38 mouse cellular contexts compared by ENCODE assay signal in the genomic region with DNA sequence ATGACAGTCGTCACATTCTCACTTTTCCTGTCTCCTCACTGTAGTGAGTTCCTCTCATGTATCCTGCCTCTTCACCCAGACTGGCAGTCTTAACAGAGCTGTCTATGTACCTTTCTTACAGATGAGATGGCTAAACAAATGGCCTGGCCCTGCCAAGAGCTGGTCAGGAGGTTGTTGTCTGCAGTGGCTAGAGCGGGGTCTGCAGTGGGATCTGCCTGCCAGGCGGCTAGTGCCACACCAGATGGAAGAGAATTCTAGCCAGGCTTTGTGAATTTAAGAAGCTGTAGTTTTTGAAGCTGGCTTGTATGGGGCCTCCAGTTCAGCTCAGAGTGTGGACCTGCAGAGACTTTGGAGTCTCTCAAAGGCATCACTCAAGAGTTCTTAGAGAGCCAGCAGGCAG. TPM values are rescaled to one million over a fixed set of nuclear protein-coding genes. Genes with fewer than 3 reads are reported as not detected.
"Had no signal": no experiment of that assay in that cellular context is flagged by ENCODE, and none has a peak within 500 bp of the region (broad histone marks: within the 10 kb centered on the region; RNA-seq: fewer than 3 reads in every experiment).

No protein-coding gene starts in this region.

- H3K4me3 ChIP-seq: heart, embryonic 10.5 days; heart, embryonic 12.5 days; hindbrain, embryonic 15.5 days; intestine, embryonic 15.5 days; layer of hippocampus, adult 2 months; left cerebral cortex, adult 2 months; limb, embryonic 10.5 days; limb, embryonic 12.5 days; liver, embryonic 13.5 days; liver, embryonic 15.5 days had no signal

- H3K27me3 ChIP-seq: heart, embryonic 12.5 days; hindbrain, embryonic 15.5 days; intestine, embryonic 15.5 days; limb, embryonic 12.5 days; liver, embryonic 13.5 days; liver, embryonic 15.5 days had no signal

- H3K27ac ChIP-seq: heart, embryonic 10.5 days; hindbrain, embryonic 15.5 days; intestine, embryonic 15.5 days; layer of hippocampus, adult 2 months; left cerebral cortex, adult 2 months; limb, embryonic 10.5 days; limb, embryonic 12.5 days; liver, embryonic 13.5 days; liver, embryonic 15.5 days had no signal

- ATAC-seq: inflammation-experienced regulatory T-cells, adult 6 months; intestine, embryonic 15.5 days; intestine, postnatal 0 days; liver, postnatal 0 days had no signal

- H3K9ac ChIP-seq: hindbrain, embryonic 15.5 days; intestine, embryonic 15.5 days; limb, embryonic 12.5 days; liver, embryonic 13.5 days; liver, embryonic 15.5 days; liver, postnatal 0 days had no signal

- H3K4me2 ChIP-seq: heart, embryonic 12.5 days; hindbrain, embryonic 15.5 days; intestine, embryonic 15.5 days; limb, embryonic 12.5 days; liver, embryonic 11.5 days; liver, embryonic 13.5 days; liver, embryonic 15.5 days had no signal

- H3K9me3 ChIP-seq: heart, embryonic 10.5 days; heart, embryonic 12.5 days; hindbrain, embryonic 15.5 days; intestine, embryonic 15.5 days; limb, embryonic 10.5 days; limb, embryonic 12.5 days; liver, embryonic 13.5 days; liver, embryonic 15.5 days had no signal

- DNase-seq: gastrocnemius, postnatal 14 days; heart, adult 18-20 months; heart, postnatal 10 days; heart, postnatal 4 days; kidney, adult 18-20 months; kidney, adult 8-10 months; kidney, postnatal 10 days; kidney, postnatal 25 days; kidney, postnatal 4 days; liver; liver, embryonic 13.5 days; liver, postnatal 0 days had no signal

RNA-seq across cellular contexts. Expression of gene Tmed6, which starts 29.8 kb away (rescaled TPM):
- total RNA-seq: gastrocnemius, adult 18-20 months; gastrocnemius, adult 8-10 months; gastrocnemius, postnatal 14 days; gastrocnemius, postnatal 4 days; granulocyte monocyte progenitor cell, adult 5-6 weeks; heart, adult 18-20 months; heart, adult 8-10 months; heart, postnatal 10 days; heart, postnatal 25 days; heart, postnatal 4 days; layer of hippocampus, postnatal 10 days; layer of hippocampus, postnatal 25 days; left cerebral cortex, adult 2 months; left cerebral cortex, postnatal 10 days; left cerebral cortex, postnatal 25 days had no signal
- polyA plus RNA-seq: heart, embryonic 12.5 days; heart, embryonic 14.5 days; heart, embryonic 16.5 days; hindbrain, embryonic 11.5 days; hindbrain, embryonic 15.5 days; limb, embryonic 12.5 days; limb, embryonic 14.5 days had no signal
